Mouse (Mus musculus) MEL (cell line): Measurements from ENCODE around the gene Dis3l2. TPM values are rescaled to one million over a fixed set of nuclear protein-coding genes. Genes with fewer than 3 reads are reported as not detected.

Experiments used
- DNase-seq: peaks from one replicate; pipeline ENCODE4 v3.0.0; 2011; ENCODE audit warnings: low read depth, low spot score
- H3K27ac ChIP-seq: 2 replicates; pipeline ENCODE4 v1.5.1; 2012; ENCODE audit warnings: low read depth, mild to moderate bottlenecking, control low read depth, low read length, moderate library complexity; ENCODE audit not compliant: control insufficient read depth
- H3K27me3 ChIP-seq, 2 experiments: fragments of 150-350 bp in 1 of 2; sonication (generic) in 1 of 2; 2 replicates each; pipeline ENCODE4 v1.6.1; 2012; ENCODE audit warnings: low read length in 2 of 2, mild to moderate bottlenecking in 2 of 2, improper control_type of control experiment in 1 of 2, moderate library complexity in 1 of 2; ENCODE audit not compliant: insufficient read depth in 2 of 2, control insufficient read depth in 1 of 2
- H3K36me3 ChIP-seq, 2 experiments: 2 replicates each; pipeline ENCODE4 v1.6.1; 2012 to 2014; ENCODE audit warnings: low read length in 2 of 2, improper control_type of control experiment in 1 of 2, inconsistent platforms in 1 of 2, mild to moderate bottlenecking in 1 of 2; ENCODE audit not compliant: insufficient read depth in 2 of 2, control insufficient read depth in 1 of 2
- H3K4me1 ChIP-seq, 2 experiments: fragments of 150-350 bp in 1 of 2; sonication (generic) in 1 of 2; 2 replicates each; pipeline ENCODE4 v1.6.1; 2012; ENCODE audit warnings: low read length in 2 of 2, improper control_type of control experiment in 1 of 2, mild to moderate bottlenecking in 1 of 2; ENCODE audit not compliant: insufficient read depth in 2 of 2, control insufficient read depth in 1 of 2
- H3K4me3 ChIP-seq, 2 experiments: fragments of 150-350 bp in 1 of 2; sonication (generic) in 1 of 2; 2 replicates each; pipeline ENCODE4 v1.5.1; 2012; ENCODE audit warnings: low read depth in 2 of 2, low read length in 2 of 2, mild to moderate bottlenecking in 2 of 2, moderate library complexity in 2 of 2, control low read depth in 1 of 2, improper control_type of control experiment in 1 of 2; ENCODE audit not compliant: control insufficient read depth in 1 of 2, insufficient read depth in 1 of 2
- H3K79me2 ChIP-seq: 2 replicates; pipeline ENCODE4 v1.6.1; 2012; ENCODE audit warnings: mild to moderate bottlenecking, low read length, moderate library complexity; ENCODE audit not compliant: control insufficient read depth, poor library complexity, insufficient read depth
- H3K9ac ChIP-seq: 2 replicates; pipeline ENCODE4 v1.6.1; 2012; ENCODE audit warnings: low read depth, mild to moderate bottlenecking, control low read depth, low read length, moderate library complexity; ENCODE audit not compliant: control insufficient read depth, poor library complexity, severe bottlenecking
- H3K9me3 ChIP-seq: fragments of 150-350 bp; sonication (generic); replicated peaks from 2 replicates; pipeline ENCODE4 v1.6.1; 2012; ENCODE audit warnings: mild to moderate bottlenecking, low read length, improper control_type of control experiment, moderate library complexity; ENCODE audit not compliant: insufficient read depth
- CTCF ChIP-seq, 3 experiments: IDR thresholded peaks in 2 of 3; conservative IDR thresholded peaks in 1 of 3; 2 replicates each; pipeline ENCODE4 v1.5.1; 2011 to 2012; ENCODE audit warnings: low read length in 3 of 3, low read depth in 2 of 3, mild to moderate bottlenecking in 2 of 3, improper control_type of control experiment in 1 of 3, inconsistent platforms in 1 of 3, mixed read lengths in 1 of 3, moderate library complexity in 1 of 3; ENCODE audit not compliant: control insufficient read depth in 1 of 3, insufficient read depth in 1 of 3, poor library complexity in 1 of 3, severe bottlenecking in 1 of 3
- ELF1 ChIP-seq: IDR thresholded peaks from 2 replicates; pipeline ENCODE4 v1.6.1; 2014; ENCODE audit warnings: low read depth, mild to moderate bottlenecking, inconsistent platforms, low read length, improper control_type of control experiment, moderate library complexity
- EP300 ChIP-seq, 2 experiments: IDR thresholded peaks; 2 replicates each; pipeline ENCODE4 v1.6.1; 2011; ENCODE audit warnings: improper control_type of control experiment in 2 of 2, low read length in 2 of 2, low read depth in 1 of 2, mild to moderate bottlenecking in 1 of 2
- ETS1 ChIP-seq: IDR thresholded peaks from 2 replicates; pipeline ENCODE4 v1.6.1; 2012; ENCODE audit warnings: low read depth, mild to moderate bottlenecking, inconsistent platforms, low read length, improper control_type of control experiment, moderate library complexity
- GATA1 ChIP-seq: IDR thresholded peaks from 2 replicates; pipeline ENCODE4 v1.6.1; 2011; ENCODE audit warnings: low read depth, low read length, improper control_type of control experiment
- HCFC1 ChIP-seq: IDR thresholded peaks from 2 replicates; pipeline ENCODE4 v1.6.1; 2012; ENCODE audit warnings: low read depth, mild to moderate bottlenecking, inconsistent platforms, low read length, improper control_type of control experiment, moderate library complexity
- POLR2A ChIP-seq, 2 experiments: IDR thresholded peaks; 2 replicates each; pipeline ENCODE4 v1.6.1; 2011 to 2012; ENCODE audit warnings: low read length in 2 of 2, mild to moderate bottlenecking in 2 of 2, control low read depth in 1 of 2, improper control_type of control experiment in 1 of 2, low read depth in 1 of 2, moderate library complexity in 1 of 2; ENCODE audit not compliant: control insufficient read depth in 1 of 2, insufficient read depth in 1 of 2, poor library complexity in 1 of 2
- RAD21 ChIP-seq: IDR thresholded peaks from 2 replicates; pipeline ENCODE4 v1.6.1; 2011; ENCODE audit warnings: mild to moderate bottlenecking, low read depth, low read length, improper control_type of control experiment
- SIN3A ChIP-seq: IDR thresholded peaks from 2 replicates; pipeline ENCODE4 v1.6.1; 2012; ENCODE audit warnings: low read length, improper control_type of control experiment, inconsistent platforms
- SMC3 ChIP-seq: IDR thresholded peaks from 2 replicates; pipeline ENCODE4 v1.6.1; 2011; ENCODE audit warnings: low read depth, low read length, improper control_type of control experiment
- TCF12 ChIP-seq: IDR thresholded peaks from 2 replicates; pipeline ENCODE4 v1.6.1; 2014; ENCODE audit warnings: low read depth, mild to moderate bottlenecking, inconsistent platforms, low read length, improper control_type of control experiment, moderate library complexity
- USF2 ChIP-seq, 2 experiments: IDR thresholded peaks; 2 replicates each; pipeline ENCODE4 v1.6.1; 2011 to 2012; ENCODE audit warnings: improper control_type of control experiment in 2 of 2, low read length in 2 of 2, borderline replicate concordance in 1 of 2, inconsistent platforms in 1 of 2, low read depth in 1 of 2, mild to moderate bottlenecking in 1 of 2; ENCODE audit not compliant: insufficient read depth in 1 of 2
- ZC3H11A ChIP-seq: IDR thresholded peaks from 2 replicates; pipeline ENCODE4 v1.6.1; 2012; ENCODE audit warnings: low read depth, mild to moderate bottlenecking, inconsistent platforms, low read length, improper control_type of control experiment
- ZMIZ1 ChIP-seq: IDR thresholded peaks from 2 replicates; pipeline ENCODE4 v1.6.1; 2012; ENCODE audit warnings: low read depth, mild to moderate bottlenecking, inconsistent platforms, low read length, improper control_type of control experiment, moderate library complexity
- polyA plus RNA-seq, 2 experiments: library from polyadenylated mRNA; stranded (reverse) in 1 of 2; unstranded in 1 of 2; fragments of >175 nt in 1 of 2; fragments of >200 nt in 1 of 2; gene quantifications; 2 replicates each; pipeline versions ENCODE4 v1.2.1 to v1.2.4; 2012; ENCODE audit warnings: low replicate concordance in 2 of 2, low read depth in 1 of 2; ENCODE audit not compliant: insufficient read length in 2 of 2, insufficient read depth in 1 of 2, missing spikeins in 1 of 2
- total RNA-seq: library from RNA; depleted of rRNA; stranded (reverse); fragments of 300-350 nt; gene quantifications from 2 replicates; pipeline ENCODE4 v1.2.3, GENCODE M21; 2012

The Dis3l2 gene
- total and polyA plus RNA-seq, 3 experiments: 16.9 to 17.3 TPM; not detected in 1

DNA sequence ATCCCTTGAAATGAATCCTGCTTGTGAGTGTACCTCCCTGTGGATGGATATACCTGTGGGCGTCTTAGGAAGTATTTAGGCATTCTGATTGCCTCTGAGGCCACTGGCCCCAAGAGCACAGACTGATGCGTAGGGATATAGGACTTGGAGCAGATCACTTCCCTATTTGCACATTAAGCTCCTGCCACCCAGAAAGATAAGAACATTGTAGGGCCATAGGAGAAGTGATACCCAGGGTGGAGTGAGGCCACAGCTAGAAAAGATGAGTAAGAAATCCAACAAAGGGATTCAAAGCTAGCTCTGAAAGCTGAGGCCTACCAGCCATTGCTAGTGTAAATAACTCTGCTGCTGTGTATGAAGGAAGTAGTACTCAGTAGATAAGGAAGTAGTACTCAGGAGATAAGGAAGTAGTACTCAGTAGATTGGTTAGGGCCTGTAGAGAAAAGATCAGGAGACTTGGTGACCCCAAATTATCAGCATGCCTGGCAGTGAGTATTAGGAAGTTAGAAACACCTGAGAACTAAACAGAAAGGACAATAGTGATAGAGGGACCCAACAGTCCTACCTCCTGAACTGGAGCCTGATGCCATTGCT lies 335.0 kb downstream of the Dis3l2 start:
- peak; percentile 94 for TF ChIP-seq GATA1
- 0 out of 2 replicates have a peak, but pooled peaks have one; percentile 29 for TF ChIP-seq TCF12
- peak; percentile 58 for TF ChIP-seq ELF1
- peak; percentile 66 to 68 for TF ChIP-seq EP300 (IDR thresholded peaks at IDR 0.05; ENCODE audit: low read depth in 1 of 2, low read length in 2 of 2)
- TF ChIP-seq RAD21: 0 out of 2 replicates have a peak, but pooled peaks have one; percentile 2
- TF ChIP-seq ZMIZ1: no peak
- 0 out of 2 replicates have a peak, but pooled peaks have one; percentile 33 for TF ChIP-seq HCFC1
- TF ChIP-seq SIN3A: 0 out of 2 replicates have a peak, but pooled peaks have one; percentile 17
- TF ChIP-seq USF2 (IDR thresholded peaks at IDR 0.05; ENCODE audit: borderline replicate concordance in 1 of 2, insufficient read depth in 1 of 2, low read depth in 1 of 2, low read length in 2 of 2): no peak
- peak; percentile 56 for TF ChIP-seq ETS1
- peak; percentile 78 for DNase-seq
- Histone ChIP-seq H3K4me1 (peaks cover 0 to 19% of the 10 kb centered on the region in 2 experiments; a peak in 2 of 4 replicates), H3K9ac (no peak overlapping the region), H3K27ac (peak overlapping the region; percentile 42; the same call in 1 of the 2 replicates), H3K36me3 (peaks cover 0 to 10% of the 10 kb centered on the region in 2 experiments; a peak in 2 of 4 replicates), H3K79me2 (no peaks in the 10 kb centered on the region), H3K27me3 (no peaks in the 10 kb centered on the region), H3K4me3 (no peak overlapping the region), H3K9me3 (no peaks in the 10 kb centered on the region)

GRCm38 (mm10) chr1:87041119-87041518 lies 337.5 kb downstream of the Dis3l2 start:
- Histone ChIP-seq H3K27ac (no peak overlapping the region), H3K79me2 (no peaks in the 10 kb centered on the region), H3K9ac (no peak overlapping the region), H3K4me3 (no peak overlapping the region), H3K27me3 (no peaks in the 10 kb centered on the region)
- TF ChIP-seq SMC3 (peak; percentile 94), ZC3H11A (peak; percentile 87), POLR2A (IDR thresholded peaks at IDR 0.05; ENCODE audit: control insufficient read depth in 1 of 2, insufficient read depth in 1 of 2, low read depth in 1 of 2, low read length in 2 of 2, poor library complexity in 1 of 2) (no peak), RAD21 (peak; percentile 85), CTCF (IDR thresholded peaks at IDR 0.05 in 2 of 3, conservative IDR thresholded peaks at IDR 0.05 in 1 of 3; ENCODE audit: control insufficient read depth in 1 of 3, insufficient read depth in 1 of 3, low read depth in 2 of 3, low read length in 3 of 3, poor library complexity in 1 of 3, severe bottlenecking in 1 of 3) (peak; percentile 68 to 82 (median 82))
- TF ChIP-seq, all 39 proteins: peak for 4
- Histone ChIP-seq H3K9me3 (no peaks in the 10 kb centered on the region), H3K36me3 (peaks cover 0 to 10% of the 10 kb centered on the region in 2 experiments; a peak in 2 of 4 replicates), H3K4me1 (peaks cover 0 to 17% of the 10 kb centered on the region in 2 experiments; a peak in 2 of 4 replicates)
- DNase-seq: peak; percentile 70
